Mouse (Mus musculus): Measurements from ENCODE around the gene Ptpa.

The Ptpa gene

GRCm38 (mm10) chr2:30469796-30470142, 53.9 kb downstream of the Ptpa start:
- DNase-seq = peak in 1 of 2 experiments; percentile 66

- DNase-seq = peak; percentile 66 to 70
Measured at GRCm38 (mm10) chr2:30470143-30470946, 54.5 kb downstream of the Ptpa start.

- DNase-seq = no peak
Measured at GRCm38 (mm10) chr2:30471051-30471450, 55.2 kb downstream of the Ptpa start.

- DNase-seq = peak; percentile 94 to 95
Measured at GRCm38 (mm10) chr2:30471795-30472720, 56.2 kb downstream of the Ptpa start.

GRCm38 (mm10) chr2:30472731-30473351, 57.0 kb downstream of the Ptpa start:
- DNase-seq = peak in 1 of 2 experiments; percentile 54

GRCm38 (mm10) chr2:30473431-30474031, 57.7 kb downstream of the Ptpa start:
- peak in 1 of 2 experiments; percentile 44 for DNase-seq

- DNase-seq = peak; percentile 95 to 97
Measured at GRCm38 (mm10) chr2:30474039-30474438, 58.2 kb downstream of the Ptpa start, which contains the start of gene Ier5l. Ier5l (minus strand) TSS chr2:30474219.

GRCm38 (mm10) chr2:30474776-30475175, 58.9 kb downstream of the Ptpa start:
- DNase-seq = no peak

GRCm38 (mm10) chr2:30475457-30475856, 59.6 kb downstream of the Ptpa start:
- no peak for DNase-seq

GRCm38 (mm10) chr2:30476241-30476640, 60.4 kb downstream of the Ptpa start:
- no peak for DNase-seq

- DNase-seq = no peak
Measured at GRCm38 (mm10) chr2:30478526-30478925, 62.7 kb downstream of the Ptpa start.

- DNase-seq = no peak
Measured at GRCm38 (mm10) chr2:30487597-30487996, 71.8 kb downstream of the Ptpa start.

GRCm38 (mm10) chr2:30490384-30490783, 74.5 kb downstream of the Ptpa start:
- no peak for DNase-seq

GRCm38 (mm10) chr2:30495000-30495908, 79.4 kb downstream of the Ptpa start:
- no peak for DNase-seq

GRCm38 (mm10) chr2:30495909-30496861, 80.3 kb downstream of the Ptpa start:
- peak; percentile 65 to 74 for DNase-seq

Data from kidney, adult 8-10 months (tissue).